Mouse (Mus musculus) adrenal gland, adult (tissue): Measurements from ENCODE around the gene Smim24.
A peak's percentile ranks its signal among the peaks of the same experiment; 100 is the strongest.

Experiments
- DNase-seq, 2 experiments: peaks; one replicate each; pipeline ENCODE4 v3.0.0; 2022 to 2023; ENCODE audit warnings: low spot score in 1 of 2; ENCODE audit not compliant: inconsistent age in 2 of 2

Smim24 gene

DNA sequence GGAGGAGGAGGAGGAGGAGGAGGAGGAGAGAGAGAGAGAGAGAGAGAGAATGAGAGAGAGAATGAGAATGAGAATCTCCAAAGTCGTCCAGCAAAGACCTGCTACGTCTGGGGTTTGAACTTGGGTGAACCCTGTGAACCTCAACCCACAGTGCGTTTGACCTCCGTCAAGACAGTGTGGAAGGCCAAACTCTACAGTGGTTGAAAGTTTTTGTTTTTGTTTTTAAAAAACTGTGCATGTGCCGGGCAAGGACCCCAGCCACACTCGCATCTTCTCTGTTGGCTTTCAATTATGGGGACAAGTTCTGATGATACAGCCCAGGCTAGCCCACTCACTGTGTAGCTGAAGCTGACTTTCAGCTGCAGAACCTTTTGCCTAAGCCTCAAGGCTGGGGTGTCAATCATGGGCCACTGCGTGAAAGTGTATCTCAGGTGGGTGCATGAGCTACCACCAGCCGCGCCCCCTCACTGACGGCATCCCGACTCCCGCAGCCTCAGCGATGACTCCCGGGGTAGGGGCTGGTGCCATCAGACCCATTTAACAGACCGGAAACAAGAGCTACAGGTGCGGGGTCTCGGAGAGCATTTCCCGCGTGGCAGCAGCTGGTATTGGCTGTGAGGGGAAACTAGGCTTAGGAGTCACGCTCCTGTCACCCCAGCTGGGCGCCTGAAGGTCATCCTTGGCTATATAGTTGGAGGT lies 39.5 kb downstream of the Smim24 start:
- peak in 1 of 2 experiments; percentile 64 for DNase-seq

- DNase-seq, result peak; percentile 95 to 97
Observed at GRCm38 (mm10) chr10:81432868-81433262, 40.0 kb downstream of the Smim24 start.

- peak; percentile 59 to 73 for DNase-seq
Observed at GRCm38 (mm10) chr10:81433541-81434289, 40.9 kb downstream of the Smim24 start.

GRCm38 (mm10) chr10:81434361-81435263 lies 41.8 kb downstream of the Smim24 start:
- DNase-seq, result peak; percentile 45 to 70

DNA sequence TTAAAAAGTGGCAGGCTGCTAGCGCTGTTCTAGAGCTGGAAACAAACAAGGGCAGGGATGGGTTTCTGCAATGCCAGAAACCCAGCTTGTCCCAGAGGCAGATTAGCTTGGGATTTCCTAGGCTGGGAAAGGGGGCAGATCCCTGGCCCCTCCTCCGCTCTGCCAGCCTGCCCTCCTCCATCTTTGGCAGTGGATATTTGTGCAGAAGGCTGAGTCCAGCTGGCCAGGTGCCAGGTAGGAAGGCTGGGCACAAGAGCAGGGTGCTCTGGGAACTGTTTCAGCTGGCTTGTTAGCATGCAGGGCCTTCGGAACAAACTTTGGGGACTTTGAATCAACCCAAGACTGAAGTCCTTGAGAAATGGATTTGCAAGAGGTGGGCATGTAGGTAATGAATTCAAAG lies 42.6 kb downstream of the Smim24 start:
- peak; percentile 77 to 88 for DNase-seq

- peak in 1 of 2 experiments; percentile 21 for DNase-seq
Observed at GRCm38 (mm10) chr10:81441019-81441418, 48.2 kb downstream of the Smim24 start.
